Mouse (Mus musculus): Measurements from ENCODE around the gene Socs4. TPM values are rescaled to one million over a fixed set of nuclear protein-coding genes. Genes with fewer than 3 reads are reported as not detected.

The Socs4 gene
- total RNA-seq (2015; ENCODE audit: low replicate concordance) (43.2 and 66.7 TPM in 2 replicates), total RNA-seq (2017; ENCODE audit: low replicate concordance) (44.1 and 47.9 TPM in 2 replicates)

DNA sequence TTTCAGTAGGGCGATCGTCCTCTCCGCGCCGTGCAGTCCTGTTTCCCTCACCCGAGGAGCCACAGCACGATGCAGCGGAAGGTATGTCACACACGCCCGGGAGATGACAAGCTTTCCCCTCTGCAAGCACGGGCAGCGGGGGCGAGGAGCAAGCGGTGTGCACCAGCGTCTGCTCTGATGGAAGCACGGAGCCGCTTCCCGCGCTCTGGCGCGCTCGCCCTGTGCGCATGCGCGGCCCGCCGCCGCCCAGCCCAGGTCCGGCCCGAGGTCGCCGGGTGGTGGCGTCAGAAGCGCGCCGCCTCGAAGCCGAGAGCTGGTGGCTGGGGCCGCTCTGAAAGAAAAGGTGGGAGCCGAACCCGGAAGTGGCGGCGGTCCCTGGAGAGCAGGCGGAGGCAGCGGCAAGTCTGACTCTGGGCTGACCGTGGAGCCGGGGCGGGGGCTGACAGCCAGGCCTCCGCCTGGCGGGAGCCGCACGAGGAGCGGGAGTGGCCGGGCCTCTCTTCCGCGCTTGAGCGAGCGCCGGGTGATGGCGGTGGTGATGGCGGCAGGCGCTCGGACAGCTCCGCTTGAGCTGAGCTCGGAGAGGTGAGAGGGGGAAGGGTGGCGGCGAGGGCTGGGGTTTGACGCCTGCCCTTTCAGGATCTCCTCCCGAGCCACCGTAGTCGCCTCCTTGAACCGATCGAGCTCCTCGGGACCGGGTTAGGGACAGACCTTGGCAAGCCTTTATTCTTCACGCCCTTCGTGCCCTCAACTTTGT, at the start of gene Socs4, which contains the start of gene Wdhd1:
Socs4 (plus strand) TSS at position 295 of the 757 bp plus-strand sequence.
Wdhd1 (minus strand) TSS at position 221 of the 757 bp plus-strand sequence.
- peak; percentile 86 for ATAC-seq (replicated peaks; ENCODE audit: low FRiP score, poor library complexity, severe bottlenecking)

DNA sequence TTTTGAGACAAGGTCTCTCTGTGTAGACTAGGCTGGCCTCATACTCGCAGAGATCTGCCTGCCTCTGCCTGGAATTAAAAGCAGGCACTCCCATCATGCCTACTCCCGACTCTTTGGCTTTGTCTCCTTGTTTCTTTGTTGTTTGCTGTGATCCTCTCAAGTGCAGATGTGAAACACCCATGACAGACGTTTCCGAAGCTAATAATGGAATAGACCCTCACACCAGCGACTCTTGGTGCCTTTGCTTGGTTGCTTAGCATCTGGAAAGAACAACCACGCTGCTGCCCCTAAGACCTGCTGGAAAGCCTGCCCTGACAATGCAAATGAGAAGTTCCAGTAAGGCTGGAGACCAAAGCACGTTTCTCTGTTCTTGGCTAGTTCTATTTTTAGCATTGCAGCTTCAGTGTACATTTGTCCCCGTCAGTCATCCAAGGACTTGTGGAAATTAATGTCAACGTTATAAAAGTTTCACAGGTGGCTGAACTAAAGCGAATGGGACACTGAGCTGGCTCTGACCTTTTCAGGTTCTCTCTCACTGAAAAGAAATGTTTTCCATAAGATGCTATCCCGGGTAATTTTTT, 46.8 kb upstream of the Socs4 start:
- ATAC-seq (replicated peaks; ENCODE audit: low FRiP score, poor library complexity, severe bottlenecking), result no peak

DNA sequence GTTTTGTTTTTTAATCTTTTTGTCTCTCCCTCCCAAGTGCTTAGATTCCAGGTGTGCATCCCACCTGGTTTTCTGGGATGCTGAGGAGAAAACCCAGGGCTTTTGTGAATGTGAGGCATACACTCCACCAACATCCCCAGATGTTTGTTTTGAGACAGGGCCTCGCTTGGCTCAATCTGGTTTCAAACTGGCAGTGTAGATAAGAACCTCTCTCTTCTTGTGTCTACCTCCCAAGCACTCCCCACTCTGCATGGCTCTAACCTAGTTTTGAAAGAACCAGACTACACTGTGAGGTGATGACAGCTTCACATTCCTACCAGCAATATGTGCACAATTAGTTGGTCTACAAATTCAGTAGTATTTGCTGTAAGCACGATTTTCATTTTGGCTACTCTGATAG, 43.1 kb upstream of the Socs4 start:
- ATAC-seq (replicated peaks; ENCODE audit: low FRiP score, poor library complexity, severe bottlenecking), result peak; percentile 90

DNA sequence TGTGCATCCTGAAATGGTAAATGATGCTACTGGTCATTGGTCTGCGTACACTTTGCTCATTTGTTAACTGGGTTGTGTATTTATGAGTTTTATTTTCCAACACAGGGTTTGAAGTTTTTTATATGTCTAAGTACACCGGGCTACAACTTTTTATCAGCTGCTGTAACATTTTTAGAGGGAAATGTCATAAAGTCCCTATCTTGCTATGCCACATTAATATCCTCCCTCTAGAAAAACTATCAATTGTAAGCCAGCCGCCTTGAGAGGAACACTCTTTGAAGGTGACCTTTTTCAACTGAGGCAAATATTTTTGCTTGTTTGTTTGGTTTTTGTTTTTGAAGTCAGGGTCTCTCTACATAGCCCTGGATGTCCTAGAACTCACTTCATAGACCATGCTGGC, 42.7 kb upstream of the Socs4 start:
- ATAC-seq (replicated peaks; ENCODE audit: low FRiP score, poor library complexity, severe bottlenecking), result peak; percentile 90

DNA sequence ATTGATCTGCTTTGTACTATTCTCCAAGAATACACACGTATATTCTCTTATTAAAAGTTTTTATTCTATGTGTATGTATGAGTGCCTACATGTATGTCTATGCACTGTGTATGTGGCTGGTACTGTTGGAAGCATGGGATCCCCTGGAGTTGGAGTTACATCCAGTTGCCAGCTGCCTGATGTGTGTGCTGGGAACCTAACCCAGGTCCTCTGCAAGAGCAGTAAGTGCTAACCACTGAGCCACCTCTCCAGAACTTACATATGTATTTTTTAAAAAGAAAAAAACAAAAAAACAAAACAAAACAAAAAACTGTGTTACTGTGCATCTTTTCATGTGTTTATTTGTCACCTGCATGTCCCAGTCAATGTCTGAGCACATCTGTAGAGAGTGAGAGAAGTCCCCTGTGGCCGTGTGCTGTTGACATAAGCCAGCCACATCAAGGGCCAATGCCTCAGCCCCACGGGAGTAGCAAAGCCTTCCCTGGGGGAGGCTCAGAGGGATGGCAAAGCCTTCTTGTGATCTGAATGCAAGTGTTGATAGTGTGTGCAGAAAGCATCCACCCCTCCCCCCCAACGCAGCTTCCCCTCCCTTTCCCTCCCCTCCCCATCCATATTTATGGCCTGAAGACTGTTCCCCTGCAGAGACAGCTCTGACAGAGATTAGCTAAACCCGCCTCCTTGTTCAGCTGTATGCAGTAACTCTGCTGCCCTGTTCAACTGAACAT, 42.0 kb upstream of the Socs4 start:
- no peak for ATAC-seq (replicated peaks; ENCODE audit: low FRiP score, poor library complexity, severe bottlenecking)

DNA sequence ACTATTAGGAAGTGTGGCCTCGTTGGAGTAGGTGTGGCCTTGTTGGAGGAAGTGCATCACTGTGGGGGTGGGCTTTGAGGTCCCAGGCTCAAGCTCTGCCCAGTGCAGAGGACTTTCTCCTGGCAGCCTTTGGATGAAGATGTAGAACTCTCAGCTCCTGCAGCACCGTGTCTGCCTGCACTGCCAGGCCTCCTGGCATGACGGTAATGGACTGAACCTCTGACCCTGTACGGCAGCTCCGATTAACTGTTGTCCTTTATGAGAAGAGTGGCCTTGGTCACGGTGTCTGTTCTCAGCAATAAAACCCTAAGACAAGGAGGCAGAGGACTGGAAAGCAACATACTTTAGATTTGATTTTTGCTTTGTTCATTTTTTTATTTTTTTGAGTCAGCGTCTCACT, 40.2 kb upstream of the Socs4 start:
- ATAC-seq (replicated peaks; ENCODE audit: low FRiP score, poor library complexity, severe bottlenecking), result no peak

DNA sequence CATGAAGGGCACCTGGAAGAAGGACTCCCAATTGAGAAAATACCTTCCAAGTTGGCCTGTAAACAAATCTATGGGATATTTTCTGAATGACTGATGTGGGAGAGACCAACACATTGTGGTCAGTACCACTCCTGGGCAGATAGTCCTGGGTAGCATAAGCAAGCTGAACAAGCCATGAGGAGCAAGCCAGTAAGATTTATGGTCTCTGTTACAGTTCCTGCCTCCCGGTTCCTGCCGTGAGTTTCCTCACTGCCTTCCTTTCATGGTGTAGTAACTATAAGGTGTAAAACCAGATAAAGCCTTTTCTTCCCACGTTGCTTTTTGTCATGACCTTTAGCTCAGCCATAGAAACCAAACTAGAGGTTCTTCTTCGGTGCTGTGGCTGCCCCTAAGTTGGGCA, 39.4 kb upstream of the Socs4 start:
- no peak for ATAC-seq (replicated peaks; ENCODE audit: low FRiP score, poor library complexity, severe bottlenecking)

DNA sequence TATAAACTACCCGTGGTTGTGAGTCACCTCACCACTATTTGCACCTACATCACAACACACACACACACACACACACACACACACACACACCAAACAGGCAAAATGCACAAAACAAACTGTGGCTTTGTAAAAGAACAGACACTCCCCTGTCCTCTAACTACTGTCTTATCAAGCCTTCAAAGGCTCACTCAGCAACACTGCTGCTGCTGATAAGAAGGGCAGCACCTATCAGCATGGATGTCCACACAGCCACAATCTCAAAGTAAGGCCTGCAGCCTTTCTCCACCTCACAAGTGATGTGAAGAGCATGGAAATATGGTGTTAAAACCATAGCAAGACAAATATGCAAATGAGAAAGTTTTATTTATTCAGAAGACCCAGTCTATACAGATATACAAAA, 36.1 kb upstream of the Socs4 start:
- peak; percentile 98 for ATAC-seq (replicated peaks; ENCODE audit: low FRiP score, poor library complexity, severe bottlenecking)

DNA sequence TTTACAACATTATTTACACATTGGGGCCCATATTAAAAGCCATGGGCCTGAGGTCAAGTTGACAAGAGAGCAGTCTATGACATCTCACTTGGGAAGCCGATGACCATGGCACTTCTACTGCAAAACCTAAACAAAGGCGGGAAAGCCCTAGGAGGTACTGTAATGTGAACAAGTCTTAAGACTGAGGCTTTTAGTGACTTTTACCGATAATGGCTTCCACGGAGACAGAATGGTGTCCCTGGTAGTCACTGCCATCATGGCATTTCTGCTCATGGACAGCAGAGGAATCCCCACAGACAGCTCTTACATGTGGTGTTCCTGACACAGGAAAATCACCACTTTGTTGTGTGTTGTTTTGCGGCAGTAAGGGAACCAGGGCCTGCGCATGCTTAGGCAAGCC, 35.7 kb upstream of the Socs4 start:
- ATAC-seq (replicated peaks; ENCODE audit: low FRiP score, poor library complexity, severe bottlenecking), result peak; percentile 50; the same call in 1 of the 2 replicates

DNA sequence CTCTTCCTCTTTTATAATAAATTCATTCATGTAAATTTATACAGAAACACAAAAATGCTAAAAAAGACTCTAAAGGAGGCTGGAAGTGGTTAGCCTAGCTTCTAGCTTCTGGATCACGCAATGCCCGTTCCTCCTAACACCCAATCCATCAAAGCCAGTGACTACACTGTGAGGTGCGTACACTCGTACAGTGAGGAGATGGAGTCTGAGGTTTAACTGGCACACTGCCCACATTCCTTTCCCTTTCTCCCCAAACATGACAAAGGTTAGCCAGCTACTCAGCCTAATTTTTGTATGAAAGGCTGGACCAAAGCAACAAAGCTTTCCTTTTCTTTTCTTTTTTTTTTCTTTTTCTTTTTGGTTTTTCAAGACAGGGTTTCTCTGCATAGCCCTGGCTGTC, 34.0 kb upstream of the Socs4 start:
- ATAC-seq (replicated peaks; ENCODE audit: low FRiP score, poor library complexity, severe bottlenecking), result no peak

DNA sequence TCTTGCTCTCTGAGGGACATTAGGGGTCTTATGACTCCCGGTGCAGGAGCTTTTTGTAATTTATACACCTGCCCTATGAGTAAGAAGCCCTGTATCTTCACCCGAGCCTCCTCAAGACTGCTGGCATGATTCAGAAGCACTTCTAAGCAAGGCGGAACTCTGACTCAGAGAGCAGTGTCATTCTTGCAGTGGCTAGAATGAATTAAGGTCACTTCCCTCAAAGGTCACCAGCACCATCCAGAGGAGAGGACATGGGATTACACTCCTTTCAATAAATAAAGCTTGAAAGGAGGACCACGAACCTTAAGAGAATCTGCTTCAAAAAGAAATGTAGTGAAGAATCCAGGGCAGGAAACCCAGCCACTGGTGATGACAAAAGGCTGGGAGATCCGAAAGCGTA, 26.9 kb upstream of the Socs4 start:
- peak; percentile 84 for ATAC-seq (replicated peaks; ENCODE audit: low FRiP score, poor library complexity, severe bottlenecking)

DNA sequence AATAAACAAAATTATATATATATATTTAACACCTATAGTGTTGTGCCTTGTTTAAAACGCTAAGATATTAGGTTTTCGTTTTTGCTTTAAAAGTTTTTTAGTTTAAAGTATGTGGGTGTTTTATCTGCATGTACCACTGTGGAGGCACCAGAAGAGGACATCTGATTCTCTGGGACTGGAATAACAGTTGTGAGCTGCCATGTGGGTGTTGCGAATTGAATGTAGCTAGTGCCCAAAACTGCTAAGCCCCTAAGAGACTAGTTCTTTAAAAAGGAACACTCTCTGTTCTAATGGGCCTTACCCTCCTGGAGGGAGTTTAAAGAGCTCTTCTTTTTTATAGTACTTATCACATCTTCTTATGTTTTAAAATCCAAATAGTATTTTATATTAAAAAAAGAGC, 11.9 kb upstream of the Socs4 start:
- ATAC-seq (replicated peaks; ENCODE audit: low FRiP score, poor library complexity, severe bottlenecking), result no peak

DNA sequence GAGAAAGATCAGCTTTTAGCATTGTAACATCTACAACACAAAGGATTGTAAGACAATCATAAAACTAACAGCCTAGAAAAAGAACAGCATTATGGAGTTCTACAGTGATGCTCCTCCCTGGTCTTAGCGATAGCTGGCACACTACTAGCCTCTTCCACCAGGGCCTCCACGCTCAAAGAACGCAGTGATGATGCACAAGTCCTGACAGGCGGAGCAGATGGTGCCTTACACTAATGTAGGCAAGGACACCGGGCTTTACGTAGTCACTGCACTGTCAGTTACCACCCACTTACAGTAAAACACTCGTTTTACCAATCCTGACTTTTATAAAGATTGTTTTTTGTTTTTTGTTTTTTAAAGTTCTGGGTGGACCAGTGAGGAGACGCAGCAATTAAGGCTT, 10.9 kb upstream of the Socs4 start:
- no peak for ATAC-seq (replicated peaks; ENCODE audit: low FRiP score, poor library complexity, severe bottlenecking)

DNA sequence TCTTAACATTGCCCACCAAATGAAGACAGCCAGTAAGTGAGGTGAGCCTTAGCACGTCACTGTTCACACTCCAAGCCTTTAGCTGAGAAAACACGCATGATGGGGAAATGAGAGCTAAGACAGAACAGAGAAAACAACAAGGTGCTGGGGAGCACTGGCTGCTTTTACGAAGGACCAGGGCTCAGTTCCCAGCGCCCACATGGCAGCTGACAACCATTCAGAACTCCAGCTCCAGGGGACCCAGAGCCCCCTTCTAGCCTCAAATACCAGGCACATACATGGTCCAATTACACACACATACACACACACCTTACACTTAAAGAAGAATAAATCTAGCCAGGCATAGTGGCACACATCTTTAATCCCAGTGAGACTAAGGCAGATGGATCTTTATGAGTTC, 7.7 kb upstream of the Socs4 start:
- no peak for ATAC-seq (replicated peaks; ENCODE audit: low FRiP score, poor library complexity, severe bottlenecking)

DNA sequence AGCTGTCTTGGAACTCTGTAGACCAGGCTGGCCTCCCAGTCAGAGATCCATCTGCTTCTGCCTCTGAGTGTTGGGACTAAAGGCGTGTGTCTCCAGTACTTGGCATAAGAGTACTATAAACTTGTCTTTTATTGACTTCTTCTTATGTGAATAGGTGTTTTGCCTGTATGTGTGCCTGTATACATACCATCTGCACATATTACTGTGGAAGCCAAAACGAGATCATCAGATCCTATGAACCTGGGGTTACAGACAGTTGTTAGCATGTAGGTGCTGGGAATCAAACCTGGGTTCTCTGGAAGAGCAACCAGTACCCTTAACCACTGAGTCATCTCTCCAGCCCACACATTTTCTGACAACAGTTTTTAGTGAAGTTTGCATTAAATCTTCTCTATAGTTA, 7.0 kb upstream of the Socs4 start:
- no peak for ATAC-seq (replicated peaks; ENCODE audit: low FRiP score, poor library complexity, severe bottlenecking)

DNA sequence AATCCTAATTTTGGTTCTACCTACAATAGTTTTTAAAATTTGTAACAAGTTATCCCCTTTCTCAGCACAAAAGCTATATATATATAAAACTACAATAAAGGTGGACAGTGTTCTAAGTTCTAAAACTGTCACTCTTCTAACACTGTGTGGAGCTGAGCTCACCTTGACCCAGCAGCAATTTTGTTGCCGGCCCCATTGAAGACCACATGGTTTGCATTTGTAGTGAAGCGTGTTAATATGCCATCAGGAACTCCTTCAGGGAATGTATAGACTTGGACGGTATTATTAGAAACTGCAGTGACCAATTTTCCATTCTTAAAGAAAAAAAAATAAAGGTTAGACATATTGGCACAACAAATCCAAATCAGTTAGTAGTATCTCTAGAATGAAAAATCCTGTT, 3.0 kb upstream of the Socs4 start:
- ATAC-seq (replicated peaks; ENCODE audit: low FRiP score, poor library complexity, severe bottlenecking), result no peak

DNA sequence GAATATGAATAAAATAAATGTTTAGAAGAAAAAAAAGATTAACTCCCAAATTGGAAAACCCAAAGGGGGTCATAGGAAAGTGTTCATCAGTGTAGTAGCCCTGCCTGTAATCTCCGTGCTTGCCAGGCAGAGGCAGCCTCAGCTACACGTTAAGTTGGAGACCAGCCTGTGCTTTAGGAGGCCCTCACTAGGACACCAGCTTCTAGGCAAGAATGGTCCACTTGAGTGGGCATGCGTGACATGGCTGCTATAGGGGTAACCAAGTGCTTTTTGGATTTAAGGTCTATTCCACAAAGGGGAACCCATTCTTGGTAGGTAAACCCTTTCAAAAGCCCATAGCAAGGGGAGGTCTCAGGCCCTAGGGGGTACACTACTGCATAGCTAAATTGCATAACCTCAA, 1.3 kb upstream of the Socs4 start:
- peak; percentile 65; the same call in 1 of the 2 replicates for ATAC-seq (replicated peaks; ENCODE audit: low FRiP score, poor library complexity, severe bottlenecking)

DNA sequence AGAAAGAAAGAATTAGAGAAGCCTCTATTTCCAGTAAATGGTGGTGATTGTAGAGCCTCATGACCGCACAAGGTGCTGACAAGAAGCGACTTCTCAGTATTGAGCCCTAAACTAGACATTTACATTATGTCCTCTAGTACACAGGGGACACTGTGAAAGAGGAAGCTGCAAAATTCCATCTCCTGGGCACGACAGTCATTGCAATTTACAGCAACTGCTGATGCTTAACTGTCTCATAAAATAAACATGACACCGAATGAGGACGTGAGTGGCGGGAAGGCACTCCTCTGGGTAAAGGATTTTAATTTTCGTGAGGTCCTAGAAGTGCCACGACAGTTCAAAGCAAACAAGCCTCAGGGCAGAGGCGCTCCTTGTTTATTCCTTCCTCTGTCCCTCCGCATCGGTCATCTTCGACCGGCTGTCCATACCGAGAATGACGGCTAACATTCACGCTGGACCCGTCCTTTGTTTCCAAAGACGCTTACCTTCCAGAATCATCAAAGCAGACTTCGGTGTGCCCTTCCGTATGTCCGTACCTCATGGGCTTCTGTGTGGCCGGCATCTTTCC, 611 bp upstream of the Socs4 start:
- ATAC-seq (replicated peaks; ENCODE audit: low FRiP score, poor library complexity, severe bottlenecking), result peak; percentile 18; the same call in 1 of the 2 replicates

DNA sequence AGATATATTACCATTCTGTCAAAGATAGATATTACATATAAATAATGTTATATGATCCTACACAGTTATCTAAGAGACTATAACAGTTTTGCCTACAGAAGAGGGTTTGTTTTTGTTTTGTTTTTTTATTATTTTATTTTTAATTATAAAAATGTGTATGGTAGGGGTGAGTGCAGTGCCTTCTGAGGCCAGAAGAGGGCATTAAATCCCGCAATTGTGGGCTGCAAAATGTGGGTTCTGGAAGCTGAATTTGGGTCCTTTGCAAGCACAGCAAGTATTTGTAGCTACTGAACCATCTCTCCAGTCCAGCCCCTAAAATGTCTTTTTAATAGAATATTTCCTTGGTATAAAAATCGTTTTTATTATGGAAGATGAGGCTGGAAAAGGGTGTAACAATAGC, 2.3 kb downstream of the Socs4 start:
- ATAC-seq (replicated peaks; ENCODE audit: low FRiP score, poor library complexity, severe bottlenecking), result no peak

DNA sequence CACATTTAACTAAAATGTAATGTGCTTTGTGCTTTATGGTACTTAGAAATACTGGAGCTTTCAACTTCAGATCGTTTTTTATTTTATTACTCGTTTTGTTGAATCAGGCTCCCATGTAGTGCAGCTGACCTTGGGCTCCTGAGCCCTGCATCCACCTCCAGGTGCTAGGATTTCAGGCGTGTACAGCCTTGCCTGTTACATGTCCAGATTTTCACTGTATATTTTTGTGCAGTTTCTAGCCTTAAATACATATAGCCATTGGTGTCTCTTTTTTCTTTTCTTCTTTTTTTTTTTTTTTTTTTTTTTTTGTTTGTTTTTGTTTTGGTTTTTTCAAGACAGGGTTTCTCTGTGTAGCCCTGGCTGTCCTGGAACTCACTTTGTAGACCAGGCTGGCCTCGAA, 4.8 kb downstream of the Socs4 start:
- ATAC-seq (replicated peaks; ENCODE audit: low FRiP score, poor library complexity, severe bottlenecking), result no peak

DNA sequence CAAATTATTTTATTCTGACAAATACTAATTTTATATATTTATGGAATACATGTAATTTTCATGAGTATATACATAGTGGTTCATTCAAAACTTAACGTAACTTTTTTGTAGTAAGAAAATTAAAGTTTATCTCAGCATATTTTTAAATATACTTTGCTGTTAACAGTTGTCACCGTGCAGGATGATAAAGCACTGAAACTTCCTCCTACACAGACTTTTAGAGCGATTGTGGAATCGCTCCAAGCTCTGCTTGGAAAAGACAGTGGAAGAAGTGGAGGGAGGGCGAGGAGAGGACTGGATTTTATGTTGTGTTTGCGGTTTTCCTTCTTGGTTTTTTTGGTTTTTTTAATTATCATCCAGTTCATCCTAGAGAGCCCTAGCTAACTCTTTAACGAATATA, 6.8 kb downstream of the Socs4 start:
- no peak for ATAC-seq (replicated peaks; ENCODE audit: low FRiP score, poor library complexity, severe bottlenecking)

Measured in erythroid progenitor cell, adult 5-6 weeks (primary cell).